Mouse (Mus musculus) erythroblast, embryonic 14.5 days (primary cell): ENCODE results near the gene Git2. TPM values are rescaled to one million over a fixed set of nuclear protein-coding genes. Genes with fewer than 3 reads are reported as not detected.

Experiments
- H3K27me3 ChIP-seq: 2 replicates; pipeline ENCODE4 v1.6.1; 2012; ENCODE audit warnings: inconsistent platforms; ENCODE audit not compliant: control insufficient read depth
- H3K36me3 ChIP-seq: 2 replicates; pipeline ENCODE4 v1.6.1; 2012; ENCODE audit warnings: mild to moderate bottlenecking, inconsistent platforms; ENCODE audit not compliant: control insufficient read depth
- H3K4me1 ChIP-seq: 2 replicates; pipeline ENCODE4 v1.6.1; 2012; ENCODE audit warnings: inconsistent platforms; ENCODE audit not compliant: control insufficient read depth
- H3K4me3 ChIP-seq: replicated peaks from 2 replicates; pipeline ENCODE3; 2012; ENCODE audit warnings: moderate library complexity, mild to moderate bottlenecking, inconsistent platforms
- H3K9me3 ChIP-seq: 2 replicates; pipeline ENCODE4 v1.6.1; 2012; ENCODE audit warnings: low read length, inconsistent platforms, mixed read lengths; ENCODE audit not compliant: control insufficient read depth
- GATA1 ChIP-seq: IDR thresholded peaks from 2 replicates; pipeline ENCODE4 v1.6.1; 2012; ENCODE audit warnings: low read length, inconsistent platforms, mixed read lengths
- TAL1 ChIP-seq: IDR thresholded peaks from 3 replicates; pipeline ENCODE4 v1.6.1; 2012; ENCODE audit warnings: low read length, inconsistent platforms, mixed read lengths
- polyA plus RNA-seq: library from polyadenylated mRNA; stranded (reverse); fragments of >175 nt; gene quantifications from 2 replicates; pipeline ENCODE4 v1.2.3, GENCODE M21; 2012

Gene Git2
- polyA plus RNA-seq, 1 experiment = 7.0 TPM

GRCm38 (mm10) chr5:114702403-114703392, 72.6 kb downstream of the Git2 start:
- H3K9me3 ChIP-seq = no peaks in the 10 kb centered on the region
- no peak overlapping the region for H3K4me3 ChIP-seq
- TF ChIP-seq GATA1 (no peak), TAL1 (no peak)

GRCm38 (mm10) chr5:114699015-114699414, 76.3 kb downstream of the Git2 start:
- Histone ChIP-seq H3K36me3 (no peaks in the 10 kb centered on the region), H3K4me3 (no peak overlapping the region), H3K9me3 (peaks cover 2% of the 10 kb centered on the region; the same call in 1 of the 2 replicates), H3K27me3 (peaks cover 5% of the 10 kb centered on the region), H3K4me1 (peaks cover 24% of the 10 kb centered on the region)
- TF ChIP-seq TAL1 = no peak

More at GRCm38 (mm10) chr5:114702403-114703392, 72.6 kb downstream of the Git2 start:
- Histone ChIP-seq H3K4me1 (peaks cover 24% of the 10 kb centered on the region), H3K27me3 (no peaks in the 10 kb centered on the region), H3K36me3 (no peaks in the 10 kb centered on the region)

- no peak overlapping the region for H3K4me3 ChIP-seq
- H3K36me3 ChIP-seq = no peaks in the 10 kb centered on the region
- peaks cover 17% of the 10 kb centered on the region for H3K4me1 ChIP-seq
- no peak for TF ChIP-seq GATA1
- TF ChIP-seq TAL1 = no peak
- peaks cover 12% of the 10 kb centered on the region for H3K27me3 ChIP-seq
- peaks cover 2% of the 10 kb centered on the region; the same call in 1 of the 2 replicates for H3K9me3 ChIP-seq
These were observed 77.1 kb downstream of the Git2 start for GRCm38 (mm10) chr5:114698044-114698746.

- Histone ChIP-seq H3K9me3 (peaks cover 2% of the 10 kb centered on the region; the same call in 1 of the 2 replicates), H3K4me1 (peaks cover 10% of the 10 kb centered on the region), H3K27me3 (peaks cover 19% of the 10 kb centered on the region), H3K36me3 (no peaks in the 10 kb centered on the region), H3K4me3 (no peak overlapping the region)
- TF ChIP-seq TAL1 (no peak), GATA1 (no peak)
These were observed 78.4 kb downstream of the Git2 start for GRCm38 (mm10) chr5:114696939-114697338.

- Histone ChIP-seq H3K36me3 (no peaks in the 10 kb centered on the region), H3K27me3 (peaks cover 21% of the 10 kb centered on the region), H3K4me3 (no peak overlapping the region), H3K4me1 (peaks cover 19% of the 10 kb centered on the region), H3K9me3 (peaks cover 2% of the 10 kb centered on the region; the same call in 1 of the 2 replicates)
- no peak for TF ChIP-seq TAL1
- TF ChIP-seq GATA1 = no peak
These were observed 79.5 kb downstream of the Git2 start for GRCm38 (mm10) chr5:114695775-114696174.

GRCm38 (mm10) chr5:114690633-114691567, 84.4 kb downstream of the Git2 start, which contains the start of gene Gltp:
Gene Gltp, minus strand, starts transcription at chr5:114690984.
- no peaks in the 10 kb centered on the region; the same call in 1 of the 2 replicates for H3K36me3 ChIP-seq
- peak within 1 kb of the TSS; percentile 88 for H3K4me3 ChIP-seq
- H3K27me3 ChIP-seq = peaks cover 23% of the 10 kb centered on the region
- TF ChIP-seq GATA1 (no peak), TAL1 (no peak)
- peaks cover 51% of the 10 kb centered on the region for H3K4me1 ChIP-seq
- no peaks in the 10 kb centered on the region; the same call in 1 of the 2 replicates for H3K9me3 ChIP-seq

GRCm38 (mm10) chr5:114689700-114690366, 85.5 kb downstream of the Git2 start:
- no peak for TF ChIP-seq TAL1
- TF ChIP-seq GATA1 = no peak
- peaks cover 23% of the 10 kb centered on the region for H3K27me3 ChIP-seq
- peaks cover 51% of the 10 kb centered on the region for H3K4me1 ChIP-seq
- H3K36me3 ChIP-seq = no peaks in the 10 kb centered on the region; the same call in 1 of the 2 replicates
- H3K4me3 ChIP-seq = peak overlapping the region; percentile 88
- H3K9me3 ChIP-seq = no peaks in the 10 kb centered on the region; the same call in 1 of the 2 replicates

- Histone ChIP-seq H3K36me3 (no peaks in the 10 kb centered on the region; the same call in 1 of the 2 replicates), H3K4me3 (no peak overlapping the region), H3K4me1 (peaks cover 53% of the 10 kb centered on the region), H3K27me3 (peaks cover 16% of the 10 kb centered on the region), H3K9me3 (no peaks in the 10 kb centered on the region; the same call in 1 of the 2 replicates)
- TF ChIP-seq TAL1 = no peak
These were observed 86.6 kb downstream of the Git2 start for GRCm38 (mm10) chr5:114688703-114689102.
